Mouse (Mus musculus) stomach, postnatal 0 days (tissue): ENCODE data around the gene Orai1. TPM values are rescaled to one million over a fixed set of nuclear protein-coding genes. Genes with fewer than 3 reads are reported as not detected.
"Not testable (repeated sequence)": the region's sequence is repeated elsewhere in the genome, so short reads cannot be mapped to it uniquely, and the experiment has no call there.

Experiments used
- ATAC-seq: fragments of 200-750 bp; cut with Nextera tagmentation; 2 replicates; pipeline ENCODE4 v1.8.0; 2017; ENCODE audit not compliant: low FRiP score, low TSS enrichment
- DNase-seq: peaks from one replicate; pipeline ENCODE4 v3.0.0-alpha.2; 2016; ENCODE audit warnings: low spot score
- H3K27ac ChIP-seq: fragments of 300-500 bp; sonication (generic); replicated peaks from 2 replicates; pipeline ENCODE4 v1.5.1; 2014; ENCODE audit warnings: mild to moderate bottlenecking, control low read depth
- H3K27me3 ChIP-seq: fragments of 300-500 bp; sonication (generic); 2 replicates; pipeline ENCODE4 v1.6.1; 2014; ENCODE audit warnings: low read length; ENCODE audit not compliant: control insufficient read depth, insufficient read depth
- H3K36me3 ChIP-seq: fragments of 300-500 bp; sonication (generic); 2 replicates; pipeline ENCODE4 v1.6.1; 2014; ENCODE audit warnings: low read length, mixed read lengths; ENCODE audit not compliant: control insufficient read depth, insufficient read depth
- H3K4me1 ChIP-seq: fragments of 300-500 bp; sonication (generic); replicated peaks from 2 replicates; pipeline ENCODE4 v1.6.1; 2014; ENCODE audit warnings: antibody characterized with exemption; ENCODE audit not compliant: control insufficient read depth, insufficient read depth
- H3K4me2 ChIP-seq: fragments of 300-500 bp; sonication (generic); replicated peaks from 2 replicates; pipeline ENCODE4 v1.6.1; 2014; ENCODE audit warnings: low read depth, mild to moderate bottlenecking, control low read depth, moderate library complexity
- H3K4me3 ChIP-seq: fragments of 300-500 bp; sonication (generic); 2 replicates; pipeline ENCODE4 v1.5.1; 2014; ENCODE audit warnings: low read depth, low read length, control low read depth
- H3K9ac ChIP-seq: fragments of 300-500 bp; sonication (generic); 2 replicates; pipeline ENCODE4 v1.6.1; 2014; ENCODE audit warnings: mild to moderate bottlenecking, low read length, control low read depth, mixed read lengths
- H3K9me3 ChIP-seq: fragments of 300-500 bp; sonication (generic); 2 replicates; pipeline ENCODE4 v1.6.1; 2016; ENCODE audit warnings: low read length; ENCODE audit not compliant: control insufficient read depth
- CTCF ChIP-seq: IDR thresholded peaks from 2 replicates; pipeline ENCODE4 v1.5.1; 2016; ENCODE audit warnings: antibody characterized with exemption, low read depth, mild to moderate bottlenecking, moderate library complexity
- EP300 ChIP-seq: optimal IDR thresholded peaks from 2 replicates; pipeline ENCODE3; 2016; ENCODE audit warnings: antibody characterized with exemption
- WGBS: fragments of 180-500 bp; shearing (Covaris S2); extraction: QIAGEN DNeasy Blood & Tissue Kit; methylation state at CpG from one replicate; pipeline ENCODE4 v1.1.7; 2014; 5-methylcytosine and 5-hydroxymethylcytosine counted together
- polyA plus RNA-seq: library from polyadenylated mRNA; unstranded; fragments of >200 nt; fragmentation: Nextera tagmentation; extraction: Ambion mirVana; gene quantifications from 2 replicates; pipeline ENCODE4 v1.2.1, GENCODE M21; 2015

Gene Orai1
- polyA plus RNA-seq: 29.6 TPM in 2 replicates

DNA sequence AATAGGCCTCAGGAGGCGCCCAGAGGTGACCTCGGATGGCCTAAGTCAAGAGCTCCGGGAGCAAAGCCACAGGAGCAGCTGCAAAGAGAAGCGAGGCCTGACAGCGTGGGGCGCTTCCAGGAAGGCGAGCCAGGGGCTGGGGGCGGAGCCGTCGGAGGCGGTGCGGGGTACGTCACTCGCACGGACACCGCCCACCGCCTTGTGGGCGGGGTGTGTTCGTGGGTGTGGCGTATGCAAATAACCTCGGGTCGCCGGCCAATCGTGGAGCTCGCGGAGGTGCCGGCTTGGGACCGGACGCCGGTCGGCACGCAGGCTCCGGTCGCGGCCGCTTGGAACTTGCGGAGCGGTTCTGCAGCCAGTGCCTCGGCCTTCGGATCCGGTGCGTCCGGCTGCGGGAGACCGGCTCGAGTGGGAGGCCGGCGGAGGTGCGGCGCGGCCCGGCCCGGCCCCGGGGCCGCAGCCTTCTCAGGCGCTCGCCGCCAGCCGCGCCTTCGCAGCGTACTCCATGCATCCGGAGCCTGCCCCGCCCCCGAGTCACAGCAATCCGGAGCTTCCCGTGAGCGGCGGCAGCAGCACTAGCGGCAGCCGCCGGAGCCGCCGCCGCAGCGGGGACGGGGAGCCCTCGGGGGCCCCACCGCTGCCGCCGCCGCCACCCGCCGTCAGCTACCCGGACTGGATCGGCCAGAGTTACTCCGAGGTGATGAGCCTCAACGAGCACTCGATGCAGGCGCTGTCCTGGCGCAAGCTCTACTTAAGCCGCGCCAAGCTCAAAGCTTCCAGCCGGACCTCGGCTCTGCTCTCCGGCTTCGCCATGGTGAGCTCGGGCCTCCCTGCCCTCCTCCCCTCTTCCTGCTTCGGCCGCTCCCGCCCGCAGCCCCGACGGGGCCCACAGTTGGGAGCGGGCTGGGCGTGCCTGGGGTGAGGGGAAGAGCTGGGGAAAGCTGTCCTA is at the start of gene Orai1:
TSS of gene Orai1 (plus strand) at position 322 of the 949 bp plus-strand sequence.
- Histone ChIP-seq H3K27me3 (no peaks in the 10 kb centered on the region), H3K9ac (peak within 1 kb of the TSS; percentile 84), H3K4me2 (peak within 1 kb of the TSS; percentile 72), H3K4me1 (peaks cover 7% of the 10 kb centered on the region; the same call in 1 of the 2 replicates), H3K27ac (peak within 1 kb of the TSS; percentile 98), H3K4me3 (peak within 1 kb of the TSS; percentile 82), H3K9me3 (no peaks in the 10 kb centered on the region), H3K36me3 (no peaks in the 10 kb centered on the region)
- TF ChIP-seq CTCF (no peak), EP300 (no peak)
- peak; percentile 94 for ATAC-seq
- WGBS: under 1% methylated on average over 96 of the region's 106 CpGs
- DNase-seq: peak; percentile 99

DNA sequence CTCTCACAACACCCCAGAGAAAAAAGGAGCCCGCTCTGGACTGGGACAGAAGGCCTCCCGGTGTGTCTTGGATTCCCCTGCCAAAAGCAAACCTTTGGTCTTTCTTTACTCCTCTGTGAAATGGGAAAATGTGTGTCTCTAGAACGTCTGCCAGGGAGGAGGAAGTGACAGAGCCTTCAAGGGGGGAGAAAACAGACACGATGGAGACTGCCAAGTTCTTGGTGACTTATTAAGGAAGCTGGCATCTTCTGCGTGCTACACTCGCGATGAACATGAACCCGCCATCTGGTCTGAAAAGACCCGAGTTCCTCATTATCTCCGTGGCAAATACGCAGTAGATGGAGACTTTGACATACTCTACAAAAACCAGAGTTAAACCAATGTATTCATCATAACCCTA is 49.4 kb upstream of the Orai1 start:
- DNase-seq (no peak), ATAC-seq (no peak)
- TF ChIP-seq CTCF (no peak), EP300 (no peak)
- Histone ChIP-seq H3K36me3 (no peaks in the 10 kb centered on the region), H3K27ac (peak overlapping the region; percentile 35), H3K27me3 (no peaks in the 10 kb centered on the region), H3K4me1 (no peaks in the 10 kb centered on the region), H3K4me3 (no peak overlapping the region), H3K4me2 (no peak overlapping the region), H3K9ac (no peak overlapping the region), H3K9me3 (no peaks in the 10 kb centered on the region)
- 66% methylated on average over 11 of the region's 11 CpGs for WGBS

DNA sequence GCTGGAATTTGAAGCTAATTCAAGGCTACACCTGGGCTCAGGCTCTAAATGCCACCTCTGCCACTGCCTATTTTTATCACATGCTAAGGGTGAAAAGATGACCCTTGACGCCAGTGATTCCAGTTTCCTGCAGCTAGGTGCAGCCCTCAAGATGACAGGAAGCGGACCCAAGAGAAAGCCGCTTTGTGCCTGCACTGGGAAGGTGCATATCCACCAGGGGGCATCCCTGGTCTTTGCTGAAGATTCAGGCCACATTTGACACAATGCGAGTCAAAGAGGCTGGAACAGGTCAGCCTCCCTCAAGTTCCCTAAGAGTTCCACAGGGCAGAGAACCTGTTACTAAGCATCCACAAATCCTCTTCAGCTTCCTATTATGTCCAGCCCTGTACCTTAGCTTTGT is 46.6 kb upstream of the Orai1 start:
- Histone ChIP-seq H3K4me2 (no peak overlapping the region), H3K4me3 (no peak overlapping the region), H3K9ac (no peak overlapping the region), H3K27ac (no peak overlapping the region), H3K9me3 (no peaks in the 10 kb centered on the region), H3K4me1 (no peaks in the 10 kb centered on the region), H3K36me3 (no peaks in the 10 kb centered on the region), H3K27me3 (no peaks in the 10 kb centered on the region)
- ATAC-seq (0 out of 2 replicates have a peak, but pooled peaks have one; percentile 33), DNase-seq (peak; percentile 85)
- no peak for TF ChIP-seq EP300
- peak; percentile 94 for TF ChIP-seq CTCF
- 24% methylated on average over 4 of the region's 4 CpGs for WGBS

DNA sequence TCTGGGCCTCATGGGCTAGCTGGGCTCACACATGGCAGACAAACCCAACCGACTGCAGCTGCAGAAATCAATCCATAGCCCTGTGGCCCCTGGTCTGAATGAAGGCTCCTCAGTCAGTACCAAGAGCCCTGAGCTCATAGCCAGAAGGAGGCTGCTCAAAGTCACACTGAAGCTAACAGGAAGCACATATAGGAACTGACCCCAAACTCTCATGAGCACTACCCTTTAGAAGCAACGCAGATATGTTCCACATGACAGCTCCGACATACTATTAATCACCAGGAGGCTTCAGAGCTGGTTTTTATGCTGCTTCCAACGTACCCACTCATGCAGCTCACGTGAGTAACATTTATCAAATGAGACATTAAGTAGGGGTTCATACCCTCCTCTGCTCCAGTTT is 44.8 kb upstream of the Orai1 start:
- Histone ChIP-seq H3K9ac (no peak overlapping the region), H3K36me3 (no peaks in the 10 kb centered on the region), H3K27me3 (no peaks in the 10 kb centered on the region), H3K4me2 (no peak overlapping the region), H3K9me3 (no peaks in the 10 kb centered on the region), H3K27ac (no peak overlapping the region), H3K4me1 (no peaks in the 10 kb centered on the region), H3K4me3 (no peak overlapping the region)
- TF ChIP-seq EP300: no peak
- no peak for TF ChIP-seq CTCF
- DNase-seq (no peak), ATAC-seq (no peak)
- 65% methylated on average over 5 of the region's 5 CpGs for WGBS

DNA sequence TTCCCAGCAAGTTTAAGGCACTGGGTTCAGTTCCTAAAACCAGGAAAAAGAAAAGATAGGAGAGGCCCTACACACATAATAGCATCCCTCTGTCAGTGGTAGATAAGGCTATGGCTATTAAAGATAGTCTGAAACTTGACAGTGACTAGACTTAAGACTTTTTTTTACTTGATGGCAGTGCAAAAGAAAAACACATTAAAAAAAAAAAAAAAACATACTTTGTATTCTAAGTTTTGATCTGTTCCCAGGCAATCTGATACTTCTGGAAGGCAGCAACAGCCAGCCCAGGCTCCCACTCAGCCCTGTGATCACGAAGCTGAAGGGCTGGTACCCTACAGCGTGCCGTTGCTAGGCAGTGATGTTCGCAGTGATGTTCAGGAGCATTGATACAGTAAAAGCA is 43.4 kb upstream of the Orai1 start:
- no peak overlapping the region for H3K4me2 ChIP-seq
- H3K27me3 ChIP-seq: no peaks in the 10 kb centered on the region
- H3K9me3 ChIP-seq: no peaks in the 10 kb centered on the region
- TF ChIP-seq EP300 (no peak), CTCF (no peak)
- H3K27ac ChIP-seq: no peak overlapping the region
- H3K36me3 ChIP-seq: no peaks in the 10 kb centered on the region
- ATAC-seq (no peak), DNase-seq (no peak)
- no peak overlapping the region for H3K4me3 ChIP-seq
- 85% methylated on average over 4 of the region's 4 CpGs for WGBS
- H3K9ac ChIP-seq: no peak overlapping the region
- H3K4me1 ChIP-seq: no peaks in the 10 kb centered on the region

DNA sequence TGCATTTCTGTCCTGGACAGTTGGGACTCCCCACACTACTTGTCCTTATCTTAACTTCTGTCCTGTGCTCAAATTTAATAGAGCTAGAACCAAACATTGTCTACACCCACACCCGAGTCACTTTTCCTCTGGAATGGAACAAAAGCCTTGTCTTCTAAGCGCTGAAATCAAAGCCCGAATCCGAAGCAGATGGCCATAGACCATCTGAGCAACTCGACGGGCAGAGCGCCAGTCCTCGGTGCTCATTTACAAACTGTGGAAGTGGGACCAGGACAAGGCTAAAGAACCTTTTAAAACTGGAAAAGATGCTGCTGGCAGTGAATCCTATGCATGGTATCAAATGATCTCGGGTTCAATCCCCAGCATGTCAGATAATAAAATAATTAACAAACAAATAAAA is 42.8 kb upstream of the Orai1 start:
- 80% methylated on average over 9 of the region's 9 CpGs for WGBS
- no peak overlapping the region for H3K27ac ChIP-seq
- H3K4me3 ChIP-seq: no peak overlapping the region
- no peaks in the 10 kb centered on the region for H3K9me3 ChIP-seq
- ATAC-seq (no peak), DNase-seq (no peak)
- no peaks in the 10 kb centered on the region for H3K27me3 ChIP-seq
- no peak overlapping the region for H3K4me2 ChIP-seq
- H3K36me3 ChIP-seq: no peaks in the 10 kb centered on the region
- H3K9ac ChIP-seq: no peak overlapping the region
- TF ChIP-seq CTCF (no peak), EP300 (no peak)
- H3K4me1 ChIP-seq: no peaks in the 10 kb centered on the region

DNA sequence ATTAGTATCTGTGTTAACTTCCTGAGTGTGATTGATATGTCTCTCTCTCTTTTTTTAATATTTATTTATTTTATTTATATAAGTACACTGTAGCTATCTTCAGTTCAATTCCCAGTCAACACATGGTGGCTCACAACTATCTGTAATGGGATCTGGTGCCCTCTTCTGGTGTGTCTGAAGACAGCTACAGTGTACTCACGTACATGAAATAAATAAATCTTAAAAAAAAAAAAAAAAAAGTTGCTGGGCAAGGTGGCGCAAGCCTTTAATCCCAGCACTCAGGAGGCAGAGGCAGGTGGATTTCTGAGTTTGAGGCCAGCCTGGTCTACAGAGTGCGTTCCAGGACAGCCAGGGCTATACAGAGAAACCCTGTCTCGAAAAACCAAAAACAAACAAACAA is 40.2 kb upstream of the Orai1 start:
- not testable (repeated sequence) for H3K4me1 ChIP-seq, H3K9me3 ChIP-seq, ATAC-seq, H3K4me3 ChIP-seq, H3K4me2 ChIP-seq, DNase-seq, H3K27me3 ChIP-seq, H3K27ac ChIP-seq, H3K36me3 ChIP-seq, H3K9ac ChIP-seq
- 85% methylated on average over 4 of the region's 4 CpGs for WGBS
